Mouse (Mus musculus): Measurements from ENCODE around the gene Galnt7. TPM values are rescaled to one million over a fixed set of nuclear protein-coding genes. Genes with fewer than 3 reads are reported as not detected.

Galnt7 gene
- polyA plus RNA-seq, 1 experiment = 5.2 TPM

DNA sequence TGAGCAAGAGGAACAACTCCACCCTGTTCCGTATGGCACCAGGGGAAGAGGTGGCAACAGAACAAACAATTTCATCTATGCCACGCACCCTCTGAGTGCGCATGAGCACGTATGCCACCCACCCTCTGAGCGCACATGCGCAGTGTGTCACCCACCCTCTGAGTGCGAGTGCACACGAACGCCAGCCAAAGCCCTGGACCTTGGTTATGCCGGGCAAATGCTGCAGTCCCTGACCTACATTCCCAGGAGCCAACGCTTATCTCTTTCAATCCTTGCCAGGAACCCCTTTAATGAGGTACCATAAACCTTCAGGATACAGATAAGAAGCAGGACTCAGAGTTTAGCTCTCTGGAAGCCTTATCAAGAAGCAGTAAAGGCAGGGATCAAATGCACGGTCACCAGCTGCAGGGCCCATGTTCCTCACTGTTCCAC is 50.8 kb downstream of the Galnt7 start:
- 61% methylated on average over 12 of the region's 12 CpGs for WGBS
- H3K4me3 ChIP-seq (replicated peaks; ENCODE audit: control insufficient read depth, low read depth, low read length) = no peak overlapping the region
- peaks cover 2% of the 10 kb centered on the region for H3K4me1 ChIP-seq (ENCODE audit: control insufficient read depth, insufficient read depth, low read length)
- TF ChIP-seq POLR2A (IDR thresholded peaks at IDR 0.05; ENCODE audit: borderline replicate concordance, control insufficient read depth, low read depth, low read length) = no peak
- TF ChIP-seq CTCF (IDR thresholded peaks at IDR 0.05; ENCODE audit: control insufficient read depth, insufficient read depth, low read length) = no peak
- H3K27ac ChIP-seq (ENCODE audit: control insufficient read depth, insufficient read depth, low read depth, low read length, poor library complexity) = no peak overlapping the region

DNA sequence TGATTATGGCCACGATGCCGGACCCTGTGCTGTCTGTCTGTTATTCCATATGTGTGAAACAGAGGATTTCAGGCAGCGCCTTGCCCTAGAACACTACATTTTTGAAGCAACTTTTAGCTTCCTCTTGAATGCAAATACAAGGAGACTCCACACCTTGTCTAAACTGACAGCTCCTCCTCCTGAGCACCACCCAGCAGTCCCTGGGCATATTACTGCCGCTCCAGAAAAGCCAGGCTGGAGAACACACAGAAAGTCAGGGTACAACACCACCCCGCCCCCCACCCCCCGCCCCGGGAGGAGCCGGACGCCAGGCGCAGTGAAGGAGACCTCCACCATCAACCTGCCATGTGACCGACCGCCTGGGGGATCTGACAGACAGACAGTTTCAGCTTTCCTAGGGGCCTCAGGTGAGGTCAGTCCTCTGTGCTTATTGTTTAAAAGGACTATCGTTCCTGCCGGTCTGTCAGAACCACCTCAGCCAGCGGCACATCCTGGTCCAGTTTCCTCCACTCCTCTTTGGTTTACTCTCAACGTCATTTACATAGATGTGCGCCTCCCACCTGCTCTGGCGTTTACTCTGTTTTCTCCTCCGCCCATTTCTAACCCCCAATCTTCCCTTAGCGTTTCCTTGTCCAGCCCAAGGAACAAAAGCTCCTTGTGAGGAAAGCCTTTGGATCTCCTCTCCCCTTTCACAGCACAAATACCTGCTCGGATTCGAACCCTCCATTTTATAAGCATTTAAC is 52.8 kb downstream of the Galnt7 start:
- no peak overlapping the region for H3K27ac ChIP-seq (ENCODE audit: control insufficient read depth, insufficient read depth, low read depth, low read length, poor library complexity)
- H3K4me3 ChIP-seq (replicated peaks; ENCODE audit: control insufficient read depth, low read depth, low read length) = no peak overlapping the region
- peaks cover 2% of the 10 kb centered on the region for H3K4me1 ChIP-seq (ENCODE audit: control insufficient read depth, insufficient read depth, low read length)
- TF ChIP-seq CTCF (IDR thresholded peaks at IDR 0.05; ENCODE audit: control insufficient read depth, insufficient read depth, low read length) (no peak), POLR2A (IDR thresholded peaks at IDR 0.05; ENCODE audit: borderline replicate concordance, control insufficient read depth, low read depth, low read length) (no peak)
- WGBS = 76% methylated on average over 22 of the region's 22 CpGs

GRCm38 (mm10) chr8:57595853-57596252 is 57.0 kb downstream of the Galnt7 start:
- Histone ChIP-seq H3K27ac (ENCODE audit: control insufficient read depth, insufficient read depth, low read depth, low read length, poor library complexity) (no peak overlapping the region), H3K4me1 (ENCODE audit: control insufficient read depth, insufficient read depth, low read length) (no peaks in the 10 kb centered on the region; the same call in 1 of the 2 replicates), H3K4me3 (replicated peaks; ENCODE audit: control insufficient read depth, low read depth, low read length) (no peak overlapping the region)
- 21% methylated on average over 3 of the region's 3 CpGs for WGBS
- TF ChIP-seq POLR2A (IDR thresholded peaks at IDR 0.05; ENCODE audit: borderline replicate concordance, control insufficient read depth, low read depth, low read length) = no peak
- no peak for TF ChIP-seq CTCF (IDR thresholded peaks at IDR 0.05; ENCODE audit: control insufficient read depth, insufficient read depth, low read length)

GRCm38 (mm10) chr8:57594175-57594885 is 58.5 kb downstream of the Galnt7 start:
- H3K27ac ChIP-seq (ENCODE audit: control insufficient read depth, insufficient read depth, low read depth, low read length, poor library complexity) = no peak overlapping the region
- TF ChIP-seq POLR2A (IDR thresholded peaks at IDR 0.05; ENCODE audit: borderline replicate concordance, control insufficient read depth, low read depth, low read length) (no peak), CTCF (IDR thresholded peaks at IDR 0.05; ENCODE audit: control insufficient read depth, insufficient read depth, low read length) (no peak)
- no peak overlapping the region for H3K4me3 ChIP-seq (replicated peaks; ENCODE audit: control insufficient read depth, low read depth, low read length)
- WGBS = 46% methylated on average over 6 of the region's 6 CpGs
- peaks cover 1% of the 10 kb centered on the region; the same call in 1 of the 2 replicates for H3K4me1 ChIP-seq (ENCODE audit: control insufficient read depth, insufficient read depth, low read length)

- H3K4me3 ChIP-seq (replicated peaks; ENCODE audit: control insufficient read depth, low read depth, low read length) = no peak overlapping the region
- TF ChIP-seq POLR2A (IDR thresholded peaks at IDR 0.05; ENCODE audit: borderline replicate concordance, control insufficient read depth, low read depth, low read length) (no peak), CTCF (IDR thresholded peaks at IDR 0.05; ENCODE audit: control insufficient read depth, insufficient read depth, low read length) (no peak)
- no peak overlapping the region for H3K27ac ChIP-seq (ENCODE audit: control insufficient read depth, insufficient read depth, low read depth, low read length, poor library complexity)
- WGBS = 36% methylated on average over 7 of the region's 7 CpGs
- H3K4me1 ChIP-seq (ENCODE audit: control insufficient read depth, insufficient read depth, low read length) = peaks cover 1% of the 10 kb centered on the region; the same call in 1 of the 2 replicates
Observed at GRCm38 (mm10) chr8:57592604-57593003, 60.2 kb downstream of the Galnt7 start.

DNA sequence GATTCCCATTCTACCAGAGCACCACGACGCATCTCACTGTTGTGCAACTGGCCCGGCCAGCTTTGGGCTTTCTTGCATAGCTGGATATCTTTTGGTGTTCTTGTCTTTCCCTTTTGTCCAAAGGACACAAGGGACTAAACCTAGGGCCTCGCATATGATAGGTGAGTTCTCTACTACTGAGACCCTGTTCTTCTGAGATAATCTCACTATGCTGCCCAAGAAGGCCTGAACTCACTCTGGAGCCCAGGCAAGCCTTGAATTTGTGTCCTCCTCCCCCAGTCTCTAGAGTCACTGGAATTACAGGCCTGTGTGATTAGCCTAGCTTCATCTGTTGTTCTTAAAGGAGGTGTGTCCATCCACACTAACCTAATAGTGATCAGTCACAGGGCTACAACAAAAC is 61.2 kb downstream of the Galnt7 start:
- 60% methylated on average over 4 of the region's 4 CpGs for WGBS

GRCm38 (mm10) chr8:57590015-57590414 is 62.8 kb downstream of the Galnt7 start:
- no peak for TF ChIP-seq POLR2A (IDR thresholded peaks at IDR 0.05; ENCODE audit: borderline replicate concordance, control insufficient read depth, low read depth, low read length)
- Histone ChIP-seq H3K27ac (ENCODE audit: control insufficient read depth, insufficient read depth, low read depth, low read length, poor library complexity) (no peak overlapping the region), H3K4me1 (ENCODE audit: control insufficient read depth, insufficient read depth, low read length) (peaks cover 1% of the 10 kb centered on the region; the same call in 1 of the 2 replicates), H3K4me3 (replicated peaks; ENCODE audit: control insufficient read depth, low read depth, low read length) (no peak overlapping the region)
- WGBS = 21% methylated on average over 8 of the region's 8 CpGs

More for the DNA sequence above, 61.2 kb downstream of the Galnt7 start:
- H3K27ac ChIP-seq (ENCODE audit: control insufficient read depth, insufficient read depth, low read depth, low read length, poor library complexity) = no peak overlapping the region
- H3K4me1 ChIP-seq (ENCODE audit: control insufficient read depth, insufficient read depth, low read length) = peaks cover 1% of the 10 kb centered on the region; the same call in 1 of the 2 replicates
- no peak overlapping the region for H3K4me3 ChIP-seq (replicated peaks; ENCODE audit: control insufficient read depth, low read depth, low read length)
- TF ChIP-seq CTCF (IDR thresholded peaks at IDR 0.05; ENCODE audit: control insufficient read depth, insufficient read depth, low read length) (no peak), POLR2A (IDR thresholded peaks at IDR 0.05; ENCODE audit: borderline replicate concordance, control insufficient read depth, low read depth, low read length) (no peak)

GRCm38 (mm10) chr8:57589176-57589575 is 63.7 kb downstream of the Galnt7 start:
- TF ChIP-seq CTCF (IDR thresholded peaks at IDR 0.05; ENCODE audit: control insufficient read depth, insufficient read depth, low read length) (no peak), POLR2A (IDR thresholded peaks at IDR 0.05; ENCODE audit: borderline replicate concordance, control insufficient read depth, low read depth, low read length) (no peak)
- H3K4me1 ChIP-seq (ENCODE audit: control insufficient read depth, insufficient read depth, low read length) = peaks cover 1% of the 10 kb centered on the region; the same call in 1 of the 2 replicates
- no peak overlapping the region for H3K27ac ChIP-seq (ENCODE audit: control insufficient read depth, insufficient read depth, low read depth, low read length, poor library complexity)
- WGBS = 76% methylated on average over 9 of the region's 9 CpGs
- no peak overlapping the region for H3K4me3 ChIP-seq (replicated peaks; ENCODE audit: control insufficient read depth, low read depth, low read length)
